Mouse (Mus musculus): Measurements from ENCODE around the gene Dapk3. TPM values are rescaled to one million over a fixed set of nuclear protein-coding genes. Genes with fewer than 3 reads are reported as not detected.
"Not testable (repeated sequence)": the region's sequence is repeated elsewhere in the genome, so short reads cannot be mapped to it uniquely, and the experiment has no call there.

Dapk3 gene
- polyA plus RNA-seq, 1 experiment from 2014 or later = 52.0 TPM

GRCm38 (mm10) chr10:81201807-81202758, 19.3 kb downstream of the Dapk3 start, which contains the start of gene Nmrk2:
TSS of gene Nmrk2 (minus strand) at chr10:81202051.
- WGBS = 64% methylated on average over 13 of the region's 13 CpGs
- Histone ChIP-seq H3K4me1 (no peaks in the 10 kb centered on the region), H3K4me3 (no peak within 1 kb of the TSS), H3K36me3 (no peaks in the 10 kb centered on the region), H3K27me3 (ENCODE audit: low read depth, poor library complexity, severe bottlenecking) (peaks cover 24% of the 10 kb centered on the region), H3K27ac (no peak within 1 kb of the TSS), H3K9me3 (replicated peaks) (no peaks in the 10 kb centered on the region)
- DNase-seq (ENCODE audit: low spot score) = no peak

GRCm38 (mm10) chr10:81202978-81203720, 20.3 kb downstream of the Dapk3 start:
- Histone ChIP-seq H3K4me1 (no peaks in the 10 kb centered on the region), H3K27me3 (ENCODE audit: low read depth, poor library complexity, severe bottlenecking) (peaks cover 18% of the 10 kb centered on the region), H3K36me3 (no peaks in the 10 kb centered on the region), H3K9me3 (replicated peaks) (no peaks in the 10 kb centered on the region), H3K4me3 (no peak overlapping the region), H3K27ac (no peak overlapping the region)
- 69% methylated on average over 8 of the region's 8 CpGs for WGBS
- DNase-seq (ENCODE audit: low spot score) = no peak

GRCm38 (mm10) chr10:81204137-81204536, 21.3 kb downstream of the Dapk3 start:
- H3K27ac ChIP-seq = no peak overlapping the region
- no peaks in the 10 kb centered on the region for H3K4me1 ChIP-seq
- peaks cover 18% of the 10 kb centered on the region for H3K27me3 ChIP-seq (ENCODE audit: low read depth, poor library complexity, severe bottlenecking)
- DNase-seq (ENCODE audit: low spot score) = no peak
- 72% methylated on average over 4 of the region's 4 CpGs for WGBS
- H3K4me3 ChIP-seq = no peak overlapping the region
- H3K9me3 ChIP-seq (replicated peaks) = no peaks in the 10 kb centered on the region
- H3K36me3 ChIP-seq = no peaks in the 10 kb centered on the region

- Histone ChIP-seq H3K9me3 (replicated peaks) (peaks cover 2% of the 10 kb centered on the region; the same call in 1 of the 2 replicates), H3K27ac (no peak overlapping the region), H3K36me3 (no peaks in the 10 kb centered on the region), H3K27me3 (ENCODE audit: low read depth, poor library complexity, severe bottlenecking) (no peaks in the 10 kb centered on the region), H3K4me3 (no peak overlapping the region), H3K4me1 (no peaks in the 10 kb centered on the region)
- 94% methylated on average over 5 of the region's 5 CpGs for WGBS
- no peak for DNase-seq (ENCODE audit: low spot score)
These were observed 27.3 kb downstream of the Dapk3 start for GRCm38 (mm10) chr10:81210154-81210553.

- WGBS = 88% methylated on average over 6 of the region's 6 CpGs
- Histone ChIP-seq H3K36me3 (no peaks in the 10 kb centered on the region), H3K4me1 (0 out of 2 replicates have a peak, but pooled peaks cover 3% of the 10 kb centered on the region), H3K27me3 (ENCODE audit: low read depth, poor library complexity, severe bottlenecking) (no peaks in the 10 kb centered on the region; the same call in 1 of the 2 replicates), H3K4me3 (no peak overlapping the region), H3K27ac (no peak overlapping the region), H3K9me3 (replicated peaks) (no peaks in the 10 kb centered on the region; the same call in 1 of the 2 replicates)
- no peak for DNase-seq (ENCODE audit: low spot score)
These were observed 33.5 kb downstream of the Dapk3 start for GRCm38 (mm10) chr10:81216260-81216659.

GRCm38 (mm10) chr10:81216810-81217209, 34.0 kb downstream of the Dapk3 start:
- H3K9me3 ChIP-seq (replicated peaks) = no peaks in the 10 kb centered on the region; the same call in 1 of the 2 replicates
- H3K4me1 ChIP-seq = 0 out of 2 replicates have a peak, but pooled peaks cover 3% of the 10 kb centered on the region
- no peaks in the 10 kb centered on the region for H3K36me3 ChIP-seq
- WGBS = 86% methylated on average over 6 of the region's 6 CpGs
- no peak overlapping the region for H3K4me3 ChIP-seq
- no peaks in the 10 kb centered on the region; the same call in 1 of the 2 replicates for H3K27me3 ChIP-seq (ENCODE audit: low read depth, poor library complexity, severe bottlenecking)
- no peak for DNase-seq (ENCODE audit: low spot score)
- H3K27ac ChIP-seq = no peak overlapping the region

- 27% methylated on average over 1 of the region's 1 CpGs for WGBS
- not testable (repeated sequence) for H3K9me3 ChIP-seq (replicated peaks); H3K27me3 ChIP-seq (ENCODE audit: low read depth, poor library complexity, severe bottlenecking); H3K4me1 ChIP-seq; H3K27ac ChIP-seq; H3K36me3 ChIP-seq; H3K4me3 ChIP-seq; DNase-seq (ENCODE audit: low spot score)
These were observed 34.5 kb downstream of the Dapk3 start for GRCm38 (mm10) chr10:81217267-81217666.

GRCm38 (mm10) chr10:81217964-81218363, 35.2 kb downstream of the Dapk3 start:
- Histone ChIP-seq H3K4me1 (0 out of 2 replicates have a peak, but pooled peaks cover 3% of the 10 kb centered on the region), H3K4me3 (no peak overlapping the region), H3K27me3 (ENCODE audit: low read depth, poor library complexity, severe bottlenecking) (no peaks in the 10 kb centered on the region; the same call in 1 of the 2 replicates), H3K36me3 (no peaks in the 10 kb centered on the region), H3K9me3 (replicated peaks) (no peaks in the 10 kb centered on the region), H3K27ac (no peak overlapping the region)
- DNase-seq (ENCODE audit: low spot score) = peak; percentile 80
- 38% methylated on average over 7 of the region's 7 CpGs for WGBS

GRCm38 (mm10) chr10:81221402-81222015, 38.7 kb downstream of the Dapk3 start:
- no peaks in the 10 kb centered on the region for H3K9me3 ChIP-seq (replicated peaks)
- 84% methylated on average over 5 of the region's 5 CpGs for WGBS
- H3K27ac ChIP-seq = no peak overlapping the region
- 0 out of 2 replicates have a peak, but pooled peaks cover 3% of the 10 kb centered on the region for H3K4me1 ChIP-seq
- DNase-seq (ENCODE audit: low spot score) = no peak
- H3K27me3 ChIP-seq (ENCODE audit: low read depth, poor library complexity, severe bottlenecking) = peaks cover 6% of the 10 kb centered on the region
- no peak overlapping the region for H3K4me3 ChIP-seq
- no peaks in the 10 kb centered on the region for H3K36me3 ChIP-seq

GRCm38 (mm10) chr10:81223731-81224130, 40.9 kb downstream of the Dapk3 start:
- H3K36me3 ChIP-seq; H3K9me3 ChIP-seq (replicated peaks); H3K4me3 ChIP-seq; DNase-seq (ENCODE audit: low spot score); H3K27ac ChIP-seq; H3K4me1 ChIP-seq: not testable (repeated sequence)
- peaks cover 14% of the 10 kb centered on the region for H3K27me3 ChIP-seq (ENCODE audit: low read depth, poor library complexity, severe bottlenecking)
- WGBS = 48% methylated on average over 2 of the region's 2 CpGs

GRCm38 (mm10) chr10:81229735-81230437, 47.1 kb downstream of the Dapk3 start:
- H3K27ac ChIP-seq = no peak overlapping the region
- 9% methylated on average over 20 of the region's 20 CpGs for WGBS
- peak overlapping the region; percentile 17 for H3K4me3 ChIP-seq
- peaks cover 56% of the 10 kb centered on the region for H3K27me3 ChIP-seq (ENCODE audit: low read depth, poor library complexity, severe bottlenecking)
- H3K9me3 ChIP-seq (replicated peaks) = no peaks in the 10 kb centered on the region
- H3K36me3 ChIP-seq = no peaks in the 10 kb centered on the region
- DNase-seq (ENCODE audit: low spot score) = no peak
- peaks cover 29% of the 10 kb centered on the region for H3K4me1 ChIP-seq

Data from limb, embryonic 10.5 days (tissue).